Mouse (Mus musculus): ENCODE measurements around the gene Kdm4b. TPM values are rescaled to one million over a fixed set of nuclear protein-coding genes. Genes with fewer than 3 reads are reported as not detected.

The Kdm4b gene
- total and polyA plus RNA-seq, 3 experiments = 9.1 to 27.5 TPM; not detected in 1

- no peak overlapping the region for H3K9ac ChIP-seq (ENCODE audit: control insufficient read depth, low read depth, low read length, poor library complexity, severe bottlenecking)
- peaks cover 0 to 29% of the 10 kb centered on the region in 2 experiments; a peak in 2 of 4 replicates for H3K4me1 ChIP-seq (ENCODE audit: control insufficient read depth in 1 of 2, insufficient read depth in 2 of 2, low read length in 2 of 2)
- no peaks in the 10 kb centered on the region for H3K9me3 ChIP-seq (replicated peaks; ENCODE audit: insufficient read depth, low read length)
- no peak for TF ChIP-seq GABPA (IDR thresholded peaks at IDR 0.05; ENCODE audit: low read depth, low read length)
- no peak for TF ChIP-seq CHD2 (IDR thresholded peaks at IDR 0.05; ENCODE audit: low read length)
- no peak for TF ChIP-seq ZNF384 (IDR thresholded peaks at IDR 0.05; ENCODE audit: low read depth, low read length)
- no peak for TF ChIP-seq ZKSCAN1 (IDR thresholded peaks at IDR 0.05; ENCODE audit: low read depth, low read length)
- TF ChIP-seq MAZ (IDR thresholded peaks at IDR 0.05; ENCODE audit: low read depth, low read length) = no peak
- no peaks in the 10 kb centered on the region for H3K27me3 ChIP-seq (ENCODE audit: control insufficient read depth in 1 of 2, insufficient read depth in 2 of 2, low read length in 2 of 2)
- H3K79me2 ChIP-seq (ENCODE audit: control insufficient read depth, insufficient read depth, low read length, poor library complexity) = no peaks in the 10 kb centered on the region
- H3K4me3 ChIP-seq (ENCODE audit: control insufficient read depth in 1 of 2, insufficient read depth in 1 of 2, low read depth in 2 of 2, low read length in 2 of 2) = no peak overlapping the region
- peaks cover 0 to 15% of the 10 kb centered on the region in 2 experiments; a peak in 3 of 4 replicates for H3K36me3 ChIP-seq (ENCODE audit: control insufficient read depth in 1 of 2, insufficient read depth in 2 of 2, low read length in 2 of 2)
- no peak overlapping the region for H3K27ac ChIP-seq (ENCODE audit: control insufficient read depth, low read depth, low read length)
- DNase-seq (ENCODE audit: low read depth, low spot score) = no peak
Observed at GRCm38 (mm10) chr17:56409759-56410158, 83.9 kb downstream of the Kdm4b start.

GRCm38 (mm10) chr17:56411437-56411836 is 85.6 kb downstream of the Kdm4b start:
- Histone ChIP-seq H3K9me3 (replicated peaks; ENCODE audit: insufficient read depth, low read length) (no peaks in the 10 kb centered on the region), H3K79me2 (ENCODE audit: control insufficient read depth, insufficient read depth, low read length, poor library complexity) (no peaks in the 10 kb centered on the region), H3K27ac (ENCODE audit: control insufficient read depth, low read depth, low read length) (peak overlapping the region; percentile 55; the same call in 1 of the 2 replicates), H3K27me3 (ENCODE audit: control insufficient read depth in 1 of 2, insufficient read depth in 2 of 2, low read length in 2 of 2) (no peaks in the 10 kb centered on the region), H3K36me3 (ENCODE audit: control insufficient read depth in 1 of 2, insufficient read depth in 2 of 2, low read length in 2 of 2) (peaks cover 0 to 15% of the 10 kb centered on the region in 2 experiments), H3K9ac (ENCODE audit: control insufficient read depth, low read depth, low read length, poor library complexity, severe bottlenecking) (no peak overlapping the region), H3K4me3 (ENCODE audit: control insufficient read depth in 1 of 2, insufficient read depth in 1 of 2, low read depth in 2 of 2, low read length in 2 of 2) (no peak overlapping the region), H3K4me1 (ENCODE audit: control insufficient read depth in 1 of 2, insufficient read depth in 2 of 2, low read length in 2 of 2) (peaks cover 0 to 26% of the 10 kb centered on the region in 2 experiments; a peak in 2 of 4 replicates)
- DNase-seq (ENCODE audit: low read depth, low spot score) = peak; percentile 73
- TF ChIP-seq BHLHE40 (IDR thresholded peaks at IDR 0.05; ENCODE audit: borderline replicate concordance, low read depth, low read length) (peak; percentile 88), ETS1 (IDR thresholded peaks at IDR 0.05; ENCODE audit: low read depth, low read length) (peak; percentile 61), HCFC1 (IDR thresholded peaks at IDR 0.05; ENCODE audit: low read depth, low read length) (no peak), NRF1 (IDR thresholded peaks at IDR 0.05; ENCODE audit: insufficient read depth, low read depth, low read length, poor library complexity, severe bottlenecking) (no peak), CHD1 (IDR thresholded peaks at IDR 0.05; ENCODE audit: low read depth, low read length) (no peak), CTCF (IDR thresholded peaks at IDR 0.05 in 2 of 3, conservative IDR thresholded peaks at IDR 0.05 in 1 of 3; ENCODE audit: control insufficient read depth in 1 of 3, insufficient read depth in 1 of 3, low read depth in 2 of 3, low read length in 3 of 3, poor library complexity in 1 of 3, severe bottlenecking in 1 of 3) (no peak), MAX (IDR thresholded peaks at IDR 0.05; ENCODE audit: low read length) (no peak), ZMIZ1 (IDR thresholded peaks at IDR 0.05; ENCODE audit: low read depth, low read length) (no peak), TCF12 (IDR thresholded peaks at IDR 0.05; ENCODE audit: low read depth, low read length) (peak; percentile 77), TAL1 (IDR thresholded peaks at IDR 0.05; ENCODE audit: low read length) (peak; percentile 63), MYC (IDR thresholded peaks at IDR 0.05; ENCODE audit: low read depth, low read length) (peak; percentile 38; the same call in 1 of the 2 replicates), KAT2A (conservative IDR thresholded peaks at IDR 0.05; ENCODE audit: low read depth, low read length) (no peak), GATA1 (IDR thresholded peaks at IDR 0.05; ENCODE audit: low read depth, low read length) (peak; percentile 66), MXI1 (IDR thresholded peaks at IDR 0.05; ENCODE audit: low read depth, low read length) (no peak), UBTF (IDR thresholded peaks at IDR 0.05; ENCODE audit: borderline replicate concordance, insufficient read depth, low read depth, low read length) (no peak), MEF2A (IDR thresholded peaks at IDR 0.05; ENCODE audit: extremely low read depth, insufficient replicate concordance, low read depth, low read length, poor library complexity, severe bottlenecking) (no peak), RCOR1 (IDR thresholded peaks at IDR 0.05; ENCODE audit: low read depth, low read length) (no peak), E2F4 (IDR thresholded peaks at IDR 0.05; ENCODE audit: borderline replicate concordance, low read depth, low read length) (no peak), POLR2AphosphoS5 (IDR thresholded peaks at IDR 0.05; ENCODE audit: borderline replicate concordance, low read depth, low read length) (no peak), CHD2 (IDR thresholded peaks at IDR 0.05; ENCODE audit: low read length) (no peak), SIN3A (IDR thresholded peaks at IDR 0.05; ENCODE audit: low read length) (no peak), RAD21 (IDR thresholded peaks at IDR 0.05; ENCODE audit: low read depth, low read length) (no peak), MAFK (IDR thresholded peaks at IDR 0.05; ENCODE audit: borderline replicate concordance, low read depth, low read length) (no peak), MYB (IDR thresholded peaks at IDR 0.05; ENCODE audit: low read depth, low read length) (peak; percentile 97), SMC3 (IDR thresholded peaks at IDR 0.05; ENCODE audit: low read depth, low read length) (no peak), ZKSCAN1 (IDR thresholded peaks at IDR 0.05; ENCODE audit: low read depth, low read length) (no peak), EP300 (IDR thresholded peaks at IDR 0.05; ENCODE audit: low read depth in 1 of 2, low read length in 2 of 2) (peak; percentile 73 to 94), TBP (IDR thresholded peaks at IDR 0.05; ENCODE audit: low read depth, low read length) (peak; percentile 50; the same call in 1 of the 2 replicates)

All from MEL (cell line).